Mouse (Mus musculus) midbrain, embryonic 14.5 days (tissue): ENCODE data around the gene Grrp1. TPM values are rescaled to one million over a fixed set of nuclear protein-coding genes. Genes with fewer than 3 reads are reported as not detected.
A peak's percentile ranks its signal among the peaks of the same experiment; 100 is the strongest.
"Not testable (repeated sequence)": the region's sequence is repeated elsewhere in the genome, so short reads cannot be mapped to it uniquely, and the experiment has no call there.

ENCODE experiments used
- ATAC-seq: fragments of 200-750 bp; cut with Nextera tagmentation; 2 replicates; pipeline ENCODE4 v1.8.0; 2017; ENCODE audit warnings: moderate number of reproducible peaks, moderate library complexity; ENCODE audit not compliant: low FRiP score, low TSS enrichment
- DNase-seq: peaks from one replicate; pipeline ENCODE4 v3.0.0-alpha.2; 2015
- H3K27ac ChIP-seq: fragments of 300-500 bp; sonication (generic); replicated peaks from 2 replicates; pipeline ENCODE4 v1.5.1; 2014; ENCODE audit warnings: mild to moderate bottlenecking, low read depth, low read length, moderate library complexity
- H3K27me3 ChIP-seq: fragments of 300-500 bp; sonication (generic); 2 replicates; pipeline ENCODE4 v1.6.1; 2014; ENCODE audit warnings: low read length, control low read depth, mixed read lengths; ENCODE audit not compliant: control insufficient read depth, insufficient read depth
- H3K36me3 ChIP-seq: fragments of 300-500 bp; sonication (generic); 2 replicates; pipeline ENCODE4 v1.6.1; 2014; ENCODE audit warnings: low read length, control low read depth; ENCODE audit not compliant: control insufficient read depth, insufficient read depth
- H3K4me1 ChIP-seq: fragments of 300-500 bp; sonication (generic); 2 replicates; pipeline ENCODE4 v1.6.1; 2014; ENCODE audit warnings: mild to moderate bottlenecking, antibody characterized with exemption, low read length, control low read depth; ENCODE audit not compliant: control insufficient read depth, insufficient read depth
- H3K4me2 ChIP-seq: fragments of 300-500 bp; sonication (generic); 2 replicates; pipeline ENCODE4 v1.6.1; 2014; ENCODE audit warnings: mild to moderate bottlenecking, low read length, moderate library complexity
- H3K4me3 ChIP-seq: fragments of 300-500 bp; sonication (generic); replicated peaks from 2 replicates; pipeline ENCODE4 v1.5.1; 2014; ENCODE audit warnings: low read depth, low read length
- H3K9ac ChIP-seq: fragments of 300-500 bp; sonication (generic); replicated peaks from 2 replicates; pipeline ENCODE4 v1.6.1; 2014; ENCODE audit warnings: mild to moderate bottlenecking, low read length, moderate library complexity
- H3K9me3 ChIP-seq: fragments of 300-500 bp; sonication (generic); 2 replicates; pipeline ENCODE4 v1.6.1; 2016; ENCODE audit warnings: low read length, control low read depth, mixed read lengths; ENCODE audit not compliant: control insufficient read depth
- WGBS: fragments of 180-500 bp; shearing (Covaris S2); extraction: QIAGEN DNeasy Blood & Tissue Kit; methylation state at CpG from one replicate; pipeline ENCODE4 v1.1.7; 2014; 5-methylcytosine and 5-hydroxymethylcytosine counted together
- polyA plus RNA-seq: library from polyadenylated mRNA; unstranded; fragments of >200 nt; fragmentation: Nextera tagmentation; extraction: Ambion mirVana; gene quantifications from 2 replicates; pipeline ENCODE4 v1.2.1, GENCODE M21; 2014

The Grrp1 gene
- polyA plus RNA-seq: 11.1 and 17.6 TPM in 2 replicates

DNA sequence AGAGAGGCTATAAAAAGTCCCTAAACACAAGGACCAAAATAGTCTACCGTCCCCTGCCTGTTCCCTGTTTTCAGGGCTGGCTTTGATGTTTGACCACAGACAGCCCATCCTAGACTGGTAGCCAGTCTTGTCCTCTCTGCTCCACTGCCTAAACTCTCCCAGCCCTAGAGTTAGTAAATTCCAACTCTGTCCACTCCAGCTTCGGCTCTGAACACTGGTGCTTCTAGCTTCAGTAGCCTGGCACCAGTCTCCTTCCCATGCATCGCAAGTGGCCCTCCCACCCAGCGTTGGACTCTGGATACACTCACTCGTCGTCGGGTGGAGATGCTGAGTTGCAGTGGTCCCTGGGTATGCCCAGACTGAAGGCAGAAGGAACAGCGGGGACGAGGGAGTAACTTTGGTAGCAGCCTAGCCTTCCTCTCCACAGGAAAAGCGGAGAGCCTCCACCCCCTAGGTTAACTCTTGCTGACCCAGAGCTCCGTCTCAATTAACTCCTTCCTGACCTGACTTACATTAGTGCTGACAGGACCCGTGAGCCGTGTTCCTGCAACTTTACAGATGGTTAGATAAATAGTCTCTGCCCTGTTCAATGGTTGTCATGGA is at the start of gene Grrp1:
Gene Grrp1, minus strand, starts transcription at position 385 of the 603 bp plus-strand sequence.
- ATAC-seq (no peak), DNase-seq (peak; percentile 26)
- H3K4me1 ChIP-seq: peaks cover 38% of the 10 kb centered on the region
- no peak within 1 kb of the TSS for H3K27ac ChIP-seq
- no peaks in the 10 kb centered on the region for H3K9me3 ChIP-seq
- peak within 1 kb of the TSS; percentile 81 for H3K4me2 ChIP-seq
- no peak within 1 kb of the TSS for H3K9ac ChIP-seq
- no peaks in the 10 kb centered on the region for H3K36me3 ChIP-seq
- 1% methylated on average over 13 of the region's 13 CpGs for WGBS
- H3K4me3 ChIP-seq: peak within 1 kb of the TSS; percentile 12; the same call in 1 of the 2 replicates
- H3K27me3 ChIP-seq: peaks cover 52% of the 10 kb centered on the region

DNA sequence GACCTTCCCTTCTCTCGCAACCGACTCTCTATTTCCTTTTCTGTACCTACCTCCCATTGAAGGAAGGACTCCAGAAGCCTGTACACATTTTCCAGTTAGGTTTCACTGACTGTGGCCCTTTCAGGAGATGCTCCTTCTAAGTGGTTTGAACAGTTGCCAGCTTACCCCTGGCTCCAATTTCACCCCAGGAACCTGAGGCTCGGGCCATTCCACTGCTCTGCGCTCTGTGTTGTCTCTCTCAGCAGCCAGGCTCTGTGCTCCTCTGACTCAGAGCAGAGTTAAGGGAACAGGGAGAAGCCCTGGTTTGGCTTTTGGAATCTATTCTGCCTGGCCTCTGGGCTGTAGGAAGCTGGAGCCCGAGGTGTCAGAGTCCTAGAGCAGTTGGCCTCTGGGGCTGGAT is 48.2 kb upstream of the Grrp1 start:
- H3K4me1 ChIP-seq: peaks cover 1% of the 10 kb centered on the region; the same call in 1 of the 2 replicates
- H3K27ac ChIP-seq: no peak overlapping the region
- 92% methylated on average over 5 of the region's 5 CpGs for WGBS
- H3K4me2 ChIP-seq: no peak overlapping the region
- H3K9ac ChIP-seq: no peak overlapping the region
- no peak for ATAC-seq
- H3K36me3 ChIP-seq: no peaks in the 10 kb centered on the region
- H3K9me3 ChIP-seq: no peaks in the 10 kb centered on the region
- no peaks in the 10 kb centered on the region for H3K27me3 ChIP-seq
- no peak overlapping the region for H3K4me3 ChIP-seq
- DNase-seq: no peak

GRCm38 (mm10) chr4:134300316-134300715 is 46.4 kb upstream of the Grrp1 start:
- Histone ChIP-seq H3K9me3 (no peaks in the 10 kb centered on the region), H3K27ac (no peak overlapping the region), H3K4me1 (no peaks in the 10 kb centered on the region), H3K9ac (no peak overlapping the region), H3K36me3 (no peaks in the 10 kb centered on the region), H3K4me2 (no peak overlapping the region), H3K4me3 (no peak overlapping the region), H3K27me3 (no peaks in the 10 kb centered on the region)
- WGBS: 76% methylated on average over 9 of the region's 9 CpGs
- DNase-seq (no peak), ATAC-seq (no peak)

DNA sequence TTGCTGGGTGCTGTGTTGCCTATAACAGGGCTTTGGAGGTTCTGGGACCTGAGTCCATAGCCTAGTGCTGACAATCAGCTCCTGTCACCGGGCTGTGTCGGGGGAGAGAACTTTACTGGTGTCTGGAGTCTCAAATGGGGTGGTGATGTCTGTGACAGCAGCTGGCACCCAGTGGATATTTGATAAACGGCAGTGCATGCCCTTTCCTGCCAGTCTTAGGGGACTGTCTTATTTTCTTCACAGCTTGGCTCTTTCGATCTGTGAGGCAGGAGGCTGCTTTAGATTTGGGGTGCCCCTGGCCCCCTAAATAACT is 45.5 kb upstream of the Grrp1 start:
- no peaks in the 10 kb centered on the region for H3K36me3 ChIP-seq
- DNase-seq (no peak), ATAC-seq (no peak)
- H3K4me3 ChIP-seq: no peak overlapping the region
- no peak overlapping the region for H3K27ac ChIP-seq
- WGBS: 71% methylated on average over 4 of the region's 4 CpGs
- no peaks in the 10 kb centered on the region for H3K4me1 ChIP-seq
- no peaks in the 10 kb centered on the region for H3K27me3 ChIP-seq
- H3K4me2 ChIP-seq: no peak overlapping the region
- H3K9me3 ChIP-seq: no peaks in the 10 kb centered on the region
- no peak overlapping the region for H3K9ac ChIP-seq

DNA sequence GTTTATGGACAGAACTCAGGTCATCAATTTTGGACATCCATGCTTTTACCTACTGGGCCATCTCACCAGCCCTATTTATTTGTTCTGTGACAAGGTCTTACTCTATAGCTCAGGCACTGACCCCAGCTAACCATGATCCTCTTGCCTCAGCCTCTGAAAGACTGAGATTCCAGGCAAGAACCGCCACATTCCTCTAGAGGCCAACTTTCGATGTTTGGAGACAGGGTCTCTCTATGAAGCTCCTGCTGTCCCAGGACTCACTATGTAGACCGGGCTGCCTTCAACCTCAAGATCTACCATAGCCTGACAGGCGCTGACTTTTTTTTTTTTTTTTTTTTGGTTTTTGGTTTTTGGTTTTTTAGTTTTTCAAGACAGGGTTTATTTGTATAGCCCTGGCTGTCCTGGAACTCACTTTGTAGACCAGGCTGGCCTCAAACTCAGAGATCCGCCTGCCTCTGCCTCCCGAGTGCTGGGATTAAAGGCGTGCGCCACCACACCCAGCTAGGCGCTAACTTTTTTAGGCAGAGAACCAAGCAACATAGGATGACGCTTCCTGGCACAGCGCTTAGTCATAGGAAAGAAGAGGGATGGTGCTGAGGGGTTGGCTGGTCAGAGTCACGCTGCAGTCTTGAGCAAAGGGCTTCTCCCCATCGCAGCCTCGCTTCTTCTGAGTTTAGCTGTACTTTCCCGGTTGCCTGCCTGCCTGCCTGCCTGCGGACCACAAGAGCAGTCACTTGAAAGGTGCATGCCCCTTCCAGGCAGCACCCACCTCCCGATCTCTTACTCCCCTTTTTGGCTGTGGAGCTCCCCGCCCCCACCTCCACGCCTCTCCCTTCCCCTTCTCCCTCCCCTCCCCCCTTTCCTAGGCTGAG is 45.0 kb upstream of the Grrp1 start:
- Histone ChIP-seq H3K4me3 (no peak overlapping the region), H3K4me2 (no peak overlapping the region), H3K27ac (no peak overlapping the region), H3K9ac (no peak overlapping the region), H3K36me3 (no peaks in the 10 kb centered on the region), H3K27me3 (no peaks in the 10 kb centered on the region), H3K4me1 (no peaks in the 10 kb centered on the region), H3K9me3 (no peaks in the 10 kb centered on the region)
- ATAC-seq: no peak
- no peak for DNase-seq
- 80% methylated on average over 19 of the region's 19 CpGs for WGBS

- Histone ChIP-seq H3K27me3 (no peaks in the 10 kb centered on the region), H3K27ac (no peak overlapping the region), H3K4me3 (no peak overlapping the region), H3K9ac (no peak overlapping the region), H3K9me3 (no peaks in the 10 kb centered on the region), H3K4me2 (no peak overlapping the region), H3K4me1 (no peaks in the 10 kb centered on the region), H3K36me3 (no peaks in the 10 kb centered on the region)
- WGBS: 93% methylated on average over 8 of the region's 8 CpGs
- DNase-seq: no peak
- ATAC-seq: no peak
These were observed 43.5 kb upstream of the Grrp1 start for GRCm38 (mm10) chr4:134297369-134297768.

- ATAC-seq: no peak
- no peak overlapping the region for H3K9ac ChIP-seq
- H3K9me3 ChIP-seq: no peaks in the 10 kb centered on the region
- 91% methylated on average over 4 of the region's 4 CpGs for WGBS
- no peak overlapping the region for H3K4me3 ChIP-seq
- no peak overlapping the region for H3K4me2 ChIP-seq
- H3K36me3 ChIP-seq: no peaks in the 10 kb centered on the region
- H3K27ac ChIP-seq: no peak overlapping the region
- no peaks in the 10 kb centered on the region for H3K27me3 ChIP-seq
- H3K4me1 ChIP-seq: no peaks in the 10 kb centered on the region
- no peak for DNase-seq
These were observed 42.6 kb upstream of the Grrp1 start for GRCm38 (mm10) chr4:134296523-134296922.

- not testable (repeated sequence) for H3K27ac ChIP-seq, DNase-seq, H3K36me3 ChIP-seq, H3K27me3 ChIP-seq, H3K4me2 ChIP-seq, ATAC-seq, H3K4me1 ChIP-seq, H3K9ac ChIP-seq, H3K9me3 ChIP-seq, H3K4me3 ChIP-seq
- WGBS: 84% methylated on average over 4 of the region's 4 CpGs
These were observed 42.2 kb upstream of the Grrp1 start for GRCm38 (mm10) chr4:134296096-134296495.

DNA sequence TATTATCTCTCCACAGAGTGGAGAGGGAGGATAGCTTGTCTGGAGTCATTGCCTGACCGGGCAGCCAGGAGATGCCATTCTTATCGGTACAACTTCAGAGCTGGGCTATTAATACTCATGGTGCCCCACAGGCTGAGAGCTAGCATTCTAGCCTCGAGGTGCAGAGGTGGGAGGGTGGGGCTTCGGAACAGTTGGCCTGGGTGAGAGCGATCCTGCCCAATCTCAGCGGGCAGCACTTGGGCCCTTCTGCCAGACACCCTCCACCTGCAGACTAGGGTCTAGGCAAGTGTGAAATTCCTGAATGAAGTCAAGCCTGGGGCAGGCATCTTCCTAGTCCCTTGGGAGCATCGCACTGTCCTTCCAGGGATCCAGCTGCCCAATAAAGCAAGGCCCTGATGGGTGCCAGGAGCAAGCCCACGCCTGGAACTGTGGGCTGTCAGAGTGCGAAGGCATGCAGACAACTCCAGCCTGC is 39.8 kb upstream of the Grrp1 start:
- Histone ChIP-seq H3K36me3 (no peaks in the 10 kb centered on the region), H3K9me3 (no peaks in the 10 kb centered on the region), H3K9ac (no peak overlapping the region), H3K27ac (no peak overlapping the region), H3K4me3 (no peak overlapping the region), H3K27me3 (no peaks in the 10 kb centered on the region), H3K4me2 (no peak overlapping the region), H3K4me1 (peaks cover 2% of the 10 kb centered on the region; the same call in 1 of the 2 replicates)
- WGBS: 81% methylated on average over 9 of the region's 9 CpGs
- ATAC-seq: no peak
- DNase-seq: no peak
